Mouse (Mus musculus) G1E (cell line): ENCODE results near the gene Rps8. TPM values are rescaled to one million over a fixed set of nuclear protein-coding genes. Genes with fewer than 3 reads are reported as not detected.
"Not testable (repeated sequence)": the region's sequence is repeated elsewhere in the genome, so short reads cannot be mapped to it uniquely, and the experiment has no call there.

ENCODE experiments used
- ATAC-seq: 2 replicates; pipeline ENCODE4 v1.8.0; 2016; ENCODE audit warnings: mild to moderate bottlenecking; ENCODE audit not compliant: insufficient number of reproducible peaks, poor library complexity, low FRiP score, severe bottlenecking; ENCODE audit errors: extremely low read depth
- DNase-seq: peaks from one replicate; pipeline ENCODE4 v3.0.0; 2012; ENCODE audit warnings: low spot score
- H3K27me3 ChIP-seq: 2 replicates; pipeline ENCODE4 v1.6.1; 2012; ENCODE audit warnings: mild to moderate bottlenecking, low read length, inconsistent platforms; ENCODE audit not compliant: insufficient read depth
- H3K36me3 ChIP-seq: replicated peaks from 2 replicates; pipeline ENCODE3; 2012; ENCODE audit warnings: mild to moderate bottlenecking, inconsistent platforms
- H3K4me1 ChIP-seq: 2 replicates; pipeline ENCODE4 v1.6.1; 2012; ENCODE audit warnings: low read depth, low read length, inconsistent platforms, mixed read lengths; ENCODE audit not compliant: insufficient read depth
- H3K4me3 ChIP-seq: 2 replicates; pipeline ENCODE4 v1.5.1; 2012; ENCODE audit warnings: low read depth, mild to moderate bottlenecking, inconsistent platforms, low read length, moderate library complexity, mixed read lengths
- H3K9me3 ChIP-seq: replicated peaks from 2 replicates; pipeline ENCODE4 v1.6.1; 2012; ENCODE audit warnings: inconsistent platforms
- CTCF ChIP-seq: IDR thresholded peaks from 2 replicates; pipeline ENCODE4 v1.5.1; 2012; ENCODE audit warnings: low read depth, low read length, inconsistent platforms, mixed read lengths
- GATA1 ChIP-seq: IDR thresholded peaks from 2 replicates; pipeline ENCODE4 v1.6.1; 2012; ENCODE audit warnings: borderline replicate concordance, low read length, inconsistent platforms, mixed read lengths
- GATA2 ChIP-seq: IDR thresholded peaks from 2 replicates; pipeline ENCODE4 v1.6.1; 2012; ENCODE audit warnings: low read depth, low read length, inconsistent platforms, borderline replicate concordance
- POLR2AphosphoS5 ChIP-seq: IDR thresholded peaks from 2 replicates; pipeline ENCODE4 v1.6.1; 2012; ENCODE audit warnings: low read depth, low read length, inconsistent platforms; ENCODE audit not compliant: insufficient replicate concordance
- TAL1 ChIP-seq: conservative IDR thresholded peaks from 2 replicates; pipeline ENCODE4 v1.6.1; 2012; ENCODE audit warnings: low read depth, low read length, inconsistent platforms, mixed read lengths
- polyA plus RNA-seq: library from polyadenylated mRNA; stranded (reverse); fragments of >175 nt; gene quantifications from 2 replicates; pipeline ENCODE4 v1.2.3, GENCODE M21; 2012
- total RNA-seq, 2 experiments: library from RNA; stranded (forward) in 1 of 2; stranded (reverse) in 1 of 2; fragments of 200-1000 nt in 1 of 2; fragments of >200 nt in 1 of 2; fragmentation: Nextera tagmentation in 1 of 2; gene quantifications; 2 replicates each; pipeline ENCODE4 v1.2.3; 2014 to 2017

The Rps8 gene
- total and polyA plus RNA-seq, 3 experiments: 1,736 to 5,494 (median 2,089) TPM

DNA sequence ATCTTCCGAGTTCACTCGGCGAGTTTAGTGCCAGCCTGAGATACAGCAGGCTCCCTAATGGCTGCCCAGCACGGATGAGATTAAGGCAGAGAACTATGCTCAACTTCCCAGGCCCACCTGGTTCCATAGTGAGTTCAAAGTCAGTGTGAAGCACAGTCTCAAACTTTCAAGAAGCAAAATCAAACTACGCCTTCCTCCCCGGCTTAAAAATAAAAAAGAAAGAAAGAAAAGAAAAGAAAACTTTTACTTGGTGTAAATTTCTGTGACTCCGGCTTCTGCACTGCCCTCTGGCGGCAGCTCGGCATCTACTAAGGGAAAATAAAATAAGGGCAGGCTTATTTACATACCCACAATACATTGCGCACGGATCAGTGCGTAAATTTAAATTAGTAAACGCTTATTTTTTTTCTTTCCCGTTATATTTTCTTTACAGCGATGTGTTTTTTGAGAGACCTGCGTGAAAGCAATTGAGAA lies 33.4 kb upstream of the Rps8 start:
- no peak for ATAC-seq
- H3K4me3 ChIP-seq: peak overlapping the region; percentile 62
- H3K9me3 ChIP-seq: peaks cover 3% of the 10 kb centered on the region; the same call in 1 of the 2 replicates
- DNase-seq: no peak
- no peaks in the 10 kb centered on the region for H3K27me3 ChIP-seq
- H3K4me1 ChIP-seq: peaks cover 23% of the 10 kb centered on the region
- no peaks in the 10 kb centered on the region for H3K36me3 ChIP-seq
- TF ChIP-seq POLR2AphosphoS5 (no peak), GATA1 (no peak), CTCF (peak; percentile 49), GATA2 (no peak), TAL1 (no peak)

- no peak for DNase-seq
- Histone ChIP-seq H3K36me3 (no peaks in the 10 kb centered on the region), H3K27me3 (no peaks in the 10 kb centered on the region)
Observed at GRCm38 (mm10) chr4:117188969-117189368, 32.9 kb upstream of the Rps8 start.

GRCm38 (mm10) chr4:117182759-117183096 lies 26.7 kb upstream of the Rps8 start:
- H3K4me3 ChIP-seq: peak overlapping the region; percentile 80
- not testable (repeated sequence) for ATAC-seq, H3K9me3 ChIP-seq, H3K27me3 ChIP-seq
- H3K4me1 ChIP-seq: peaks cover 29% of the 10 kb centered on the region
- peak; percentile 19 for DNase-seq
- peaks cover 25% of the 10 kb centered on the region for H3K36me3 ChIP-seq

More at GRCm38 (mm10) chr4:117188969-117189368, 32.9 kb upstream of the Rps8 start:
- no peak for ATAC-seq
- H3K9me3 ChIP-seq: peaks cover 3% of the 10 kb centered on the region; the same call in 1 of the 2 replicates
- no peak for TF ChIP-seq GATA2
- TF ChIP-seq TAL1: no peak
- TF ChIP-seq GATA1: no peak
- no peak for TF ChIP-seq POLR2AphosphoS5
- no peak for TF ChIP-seq CTCF
- H3K4me3 ChIP-seq: peak overlapping the region; percentile 62; the same call in 1 of the 2 replicates
- peaks cover 23% of the 10 kb centered on the region for H3K4me1 ChIP-seq

- H3K9me3 ChIP-seq: no peaks in the 10 kb centered on the region
- DNase-seq: peak; percentile 61
- H3K4me3 ChIP-seq: peak within 1 kb of the TSS; percentile 80
- TF ChIP-seq TAL1: no peak
- TF ChIP-seq GATA2: peak; percentile 77; the same call in 1 of the 2 replicates
- H3K36me3 ChIP-seq: peaks cover 31% of the 10 kb centered on the region
- ATAC-seq: peak; percentile 88
- peaks cover 29% of the 10 kb centered on the region for H3K4me1 ChIP-seq
- H3K27me3 ChIP-seq: no peaks in the 10 kb centered on the region
Observed at GRCm38 (mm10) chr4:117181863-117182758, 26.1 kb upstream of the Rps8 start, which contains the start of gene Kif2c. Gene Kif2c (minus strand): TSS chr4:117182639.

DNA sequence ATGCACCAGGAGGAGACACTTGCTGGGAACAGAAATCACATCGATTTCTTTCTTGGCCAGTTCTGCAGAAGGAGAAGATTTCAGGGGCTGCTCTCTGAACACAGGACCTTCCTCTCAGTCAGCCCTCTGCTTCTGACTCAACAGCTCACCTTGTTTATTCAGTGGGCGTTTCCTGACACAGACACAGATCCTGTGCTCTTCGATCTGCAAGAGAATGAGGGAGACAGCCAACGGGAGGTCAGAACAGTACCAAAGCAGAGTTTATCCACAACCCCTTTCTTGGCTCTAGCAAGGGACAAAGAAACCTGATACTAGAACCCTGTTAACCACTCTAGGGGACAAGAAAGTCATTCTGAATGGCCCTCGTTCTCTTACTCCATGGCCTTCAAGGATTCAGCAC lies 13.9 kb upstream of the Rps8 start:
- TF ChIP-seq TAL1: no peak
- no peak for TF ChIP-seq GATA2
- TF ChIP-seq POLR2AphosphoS5: no peak
- TF ChIP-seq GATA1: no peak
- no peak for TF ChIP-seq CTCF
- Histone ChIP-seq H3K4me3 (no peak overlapping the region), H3K27me3 (no peaks in the 10 kb centered on the region), H3K4me1 (no peaks in the 10 kb centered on the region; the same call in 1 of the 2 replicates), H3K36me3 (peaks cover 100% of the 10 kb centered on the region), H3K9me3 (no peaks in the 10 kb centered on the region)
- DNase-seq: no peak
- no peak for ATAC-seq

DNA sequence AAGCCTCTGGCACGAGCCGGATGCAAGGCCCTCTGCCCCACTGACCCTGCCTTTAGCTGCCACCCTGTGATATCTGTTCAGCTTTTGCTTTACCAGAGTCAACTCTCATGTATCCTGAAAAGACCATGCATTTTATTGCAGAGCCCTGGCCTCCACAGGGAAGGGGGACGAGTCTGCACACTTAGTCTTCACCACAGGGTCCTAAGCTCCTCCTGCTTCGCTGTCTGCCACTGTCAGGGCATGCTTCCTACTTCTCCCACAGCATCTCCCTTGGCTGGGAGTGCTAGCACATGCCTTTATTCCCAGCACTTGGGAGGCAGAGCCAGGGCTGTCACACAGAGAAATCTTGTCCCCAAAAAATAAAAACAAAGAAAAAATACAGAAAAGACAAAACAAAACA lies 5.1 kb upstream of the Rps8 start:
- ATAC-seq (no peak), DNase-seq (no peak)
- TF ChIP-seq TAL1: no peak
- no peak for TF ChIP-seq GATA1
- no peak for TF ChIP-seq POLR2AphosphoS5
- TF ChIP-seq GATA2: no peak
- TF ChIP-seq CTCF: no peak
- H3K9me3 ChIP-seq: no peaks in the 10 kb centered on the region
- H3K27me3 ChIP-seq: no peaks in the 10 kb centered on the region
- peaks cover 4% of the 10 kb centered on the region; the same call in 1 of the 2 replicates for H3K4me1 ChIP-seq
- no peak overlapping the region for H3K4me3 ChIP-seq
- peaks cover 74% of the 10 kb centered on the region for H3K36me3 ChIP-seq
